Mouse (Mus musculus) kidney, adult 2 months (tissue): ENCODE results near the gene Atat1. TPM values are rescaled to one million over a fixed set of nuclear protein-coding genes. Genes with fewer than 3 reads are reported as not detected.
A peak's percentile ranks its signal among the peaks of the same experiment; 100 is the strongest.

ENCODE experiments used
- DNase-seq: peaks from one replicate; pipeline ENCODE4 v3.0.0; 2021
- H3K27ac ChIP-seq: fragments of 200-500 bp; 2 replicates; pipeline ENCODE4 v1.5.1; 2012; ENCODE audit warnings: low read depth, low read length, control low read depth, inconsistent platforms; ENCODE audit not compliant: insufficient read depth
- H3K27me3 ChIP-seq: fragments of 200-500 bp; replicated peaks from 2 replicates; pipeline ENCODE4 v1.6.1; 2012; ENCODE audit warnings: mild to moderate bottlenecking, moderate library complexity, low read length, inconsistent platforms; ENCODE audit not compliant: control insufficient read depth, insufficient read depth
- H3K36me3 ChIP-seq: fragments of 200-500 bp; 2 replicates; pipeline ENCODE4 v1.6.1; 2012; ENCODE audit warnings: mild to moderate bottlenecking, moderate library complexity, low read length, inconsistent platforms; ENCODE audit not compliant: control insufficient read depth, insufficient read depth
- H3K4me1 ChIP-seq: fragments of 200-500 bp; 2 replicates; pipeline ENCODE4 v1.6.1; 2011; ENCODE audit warnings: low read length; ENCODE audit not compliant: control insufficient read depth, insufficient read depth
- H3K4me3 ChIP-seq: fragments of 200-500 bp; 2 replicates; pipeline ENCODE4 v1.5.1; 2011; ENCODE audit warnings: mild to moderate bottlenecking, low read depth, low read length, control low read depth; ENCODE audit not compliant: insufficient read depth
- CTCF ChIP-seq: fragments of 200-500 bp; conservative IDR thresholded peaks from 2 replicates; pipeline ENCODE4 v1.5.1; 2011; ENCODE audit warnings: low read depth, mild to moderate bottlenecking, control low read depth, low read length, moderate library complexity, mixed read lengths; ENCODE audit not compliant: insufficient read depth, insufficient read length
- POLR2A ChIP-seq: fragments of 200-500 bp; IDR thresholded peaks from one replicate; pipeline ENCODE4 v1.6.1; 2011; ENCODE audit warnings: low read depth, low read length, control low read depth
- WGBS: fragments of 180-500 bp; shearing (Covaris S2); methylation state at CpG from one replicate; pipeline ENCODE4 v1.1.7; 2018; 5-methylcytosine and 5-hydroxymethylcytosine counted together
- polyA plus RNA-seq: library from polyadenylated mRNA; depleted of rRNA; stranded (reverse); fragments of >200 nt; gene quantifications from 2 replicates; pipeline ENCODE4 v1.2.3, GENCODE M21; 2012

Atat1 gene
- polyA plus RNA-seq, 1 experiment: 42.9 TPM

DNA sequence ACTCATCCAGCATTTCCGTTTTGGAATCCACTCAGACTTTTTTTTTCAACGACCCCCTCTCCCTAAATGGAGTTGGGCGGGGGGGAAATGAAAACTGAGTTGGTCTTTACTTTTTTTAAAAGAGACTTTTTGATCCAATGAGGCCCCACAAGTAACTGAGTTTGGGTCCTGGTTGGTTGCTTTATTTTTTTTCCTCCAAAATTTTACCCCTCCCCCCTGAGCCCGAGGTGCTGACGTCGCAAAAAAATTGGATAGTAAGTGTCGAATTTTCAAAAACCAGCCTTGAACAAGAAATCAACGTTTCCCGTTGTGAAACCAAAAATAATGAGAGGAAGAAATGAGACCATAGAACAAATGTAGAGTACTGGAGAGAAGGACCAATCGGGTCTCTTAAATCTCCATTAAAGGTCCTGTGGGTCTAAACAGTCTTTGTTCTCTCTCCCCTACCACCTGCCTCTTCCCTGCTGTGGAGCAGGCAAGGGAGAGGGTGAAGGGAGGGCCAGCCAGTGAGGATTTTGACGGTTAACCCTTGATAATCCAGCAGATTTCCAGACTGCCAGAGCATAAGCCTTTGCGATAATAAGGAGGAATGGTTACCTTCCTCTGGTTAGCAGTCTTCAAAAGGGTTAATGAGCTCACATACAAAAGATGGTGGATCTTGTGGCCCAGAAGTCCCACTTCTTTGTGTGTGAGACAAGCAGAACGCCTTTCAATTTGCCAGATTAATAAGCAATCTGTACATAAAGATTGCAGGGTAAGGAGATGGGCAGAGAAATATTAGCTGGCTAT, 7.8 kb upstream of the Atat1 start:
- peak overlapping the region; percentile 99 for H3K27ac ChIP-seq
- under 1% methylated on average over 13 of the region's 13 CpGs for WGBS
- peaks cover 25% of the 10 kb centered on the region; the same call in 1 of the 2 replicates for H3K4me1 ChIP-seq
- no peaks in the 10 kb centered on the region for H3K27me3 ChIP-seq
- peak; percentile 58 for DNase-seq
- peaks cover 11% of the 10 kb centered on the region for H3K36me3 ChIP-seq
- H3K4me3 ChIP-seq: peak overlapping the region; percentile 99
- TF ChIP-seq CTCF: no peak
- peak; percentile 71 for TF ChIP-seq POLR2A

DNA sequence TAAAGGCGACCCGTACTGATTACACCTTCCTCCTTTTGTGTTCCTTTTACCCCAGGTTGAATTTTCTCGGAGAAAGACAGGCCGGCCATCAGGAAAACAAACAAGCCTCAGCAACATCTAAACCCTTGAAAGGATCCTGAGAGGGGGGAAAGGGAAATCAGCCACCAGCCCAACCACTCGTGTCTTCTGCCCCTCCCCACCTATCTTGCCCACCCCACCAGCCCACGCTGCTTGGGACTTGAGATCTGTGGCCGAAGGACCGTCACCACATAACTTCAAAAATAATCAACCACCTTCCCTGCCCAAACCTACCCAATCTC, 7.2 kb upstream of the Atat1 start:
- Histone ChIP-seq H3K4me3 (peak overlapping the region; percentile 99), H3K27me3 (no peaks in the 10 kb centered on the region), H3K36me3 (peaks cover 11% of the 10 kb centered on the region), H3K4me1 (peaks cover 20% of the 10 kb centered on the region; the same call in 1 of the 2 replicates), H3K27ac (peak overlapping the region; percentile 99)
- under 1% methylated on average over 8 of the region's 8 CpGs for WGBS
- TF ChIP-seq POLR2A (no peak), CTCF (no peak)
- no peak for DNase-seq

DNA sequence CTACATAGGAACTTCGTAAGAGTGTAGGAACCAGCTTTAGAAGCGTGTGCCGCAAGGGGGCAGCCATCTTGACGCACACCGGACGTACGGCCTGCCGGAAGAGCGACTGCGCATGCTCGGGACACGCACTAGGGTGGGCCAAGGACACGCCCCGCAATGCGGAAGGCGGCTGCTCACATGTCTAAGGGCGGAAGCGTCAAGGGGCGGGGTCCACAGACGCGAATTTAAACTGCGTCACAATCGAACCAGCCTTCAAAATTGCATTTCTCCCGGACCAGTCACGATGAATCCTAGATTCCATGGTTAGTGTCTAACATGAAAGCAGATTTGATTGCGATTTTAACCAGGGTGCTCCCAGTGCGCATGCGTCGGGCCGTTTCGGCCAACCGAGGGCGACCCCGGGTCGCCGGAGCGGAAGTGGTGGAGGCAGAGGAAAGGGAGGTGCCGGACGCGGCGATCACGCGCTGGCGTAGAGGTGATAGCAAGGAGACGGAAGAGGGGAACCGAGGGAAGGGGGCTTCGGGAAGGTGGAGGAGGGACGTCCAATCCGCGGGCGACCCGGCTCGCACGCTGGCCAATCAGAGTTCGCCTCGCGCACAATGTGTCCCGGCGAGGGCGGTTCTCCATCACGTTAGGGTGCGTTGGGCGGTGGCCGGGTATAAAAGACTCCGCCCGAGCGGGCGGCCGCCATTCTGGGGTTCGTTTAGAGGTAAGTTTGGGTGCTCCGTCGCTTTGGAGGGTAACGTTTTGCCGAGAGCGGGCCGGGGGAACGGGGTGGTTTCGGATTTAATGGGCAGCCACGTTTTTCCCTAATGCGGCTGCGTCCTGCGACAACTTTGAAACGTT, 6.6 kb upstream of the Atat1 start, which contains the start of the genes Mrps18b and Ppp1r10:
TSS of gene Mrps18b (minus strand) at position 93 of the 846 bp plus-strand sequence.
TSS of gene Ppp1r10 (plus strand) at position 138 of the 846 bp plus-strand sequence.
- under 1% methylated on average over 83 of the region's 83 CpGs for WGBS
- DNase-seq: peak; percentile 100
- H3K4me3 ChIP-seq: peak within 1 kb of the TSS; percentile 99
- H3K36me3 ChIP-seq: peaks cover 11% of the 10 kb centered on the region
- TF ChIP-seq CTCF: peak; percentile 52
- peak; percentile 99 for TF ChIP-seq POLR2A
- peak within 1 kb of the TSS; percentile 99 for H3K27ac ChIP-seq
- H3K4me1 ChIP-seq: peaks cover 20% of the 10 kb centered on the region; the same call in 1 of the 2 replicates
- H3K27me3 ChIP-seq: no peaks in the 10 kb centered on the region

GRCm38 (mm10) chr17:35915538-35916296, 5.8 kb upstream of the Atat1 start:
- 1% methylated on average over 28 of the region's 28 CpGs for WGBS
- TF ChIP-seq POLR2A: no peak
- no peak for TF ChIP-seq CTCF
- DNase-seq: peak; percentile 75
- Histone ChIP-seq H3K27me3 (no peaks in the 10 kb centered on the region), H3K4me3 (peak overlapping the region; percentile 69), H3K4me1 (peaks cover 14% of the 10 kb centered on the region; the same call in 1 of the 2 replicates), H3K36me3 (peaks cover 11% of the 10 kb centered on the region), H3K27ac (peak overlapping the region; percentile 55)

DNA sequence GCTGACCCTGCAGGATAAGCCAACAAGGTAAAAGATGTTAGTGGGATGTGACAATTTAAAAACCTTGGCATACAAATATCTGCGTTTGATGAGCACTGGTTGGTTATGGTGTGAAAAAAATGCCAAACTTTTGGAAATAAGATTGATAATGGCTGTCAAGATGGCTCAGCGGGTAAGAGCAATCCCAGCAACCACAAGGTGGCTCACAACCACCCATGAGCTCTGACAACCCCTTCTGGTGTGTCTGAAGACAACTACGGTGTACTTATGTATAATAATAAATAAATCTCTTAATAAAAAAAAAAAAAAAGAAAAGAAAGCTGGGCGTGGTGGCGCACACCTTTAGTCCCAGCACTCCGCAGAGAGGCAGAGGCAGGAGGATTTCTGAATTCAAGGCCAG, 5.1 kb upstream of the Atat1 start:
- TF ChIP-seq POLR2A: no peak
- 0 out of 2 replicates have a peak, but pooled peaks have one; percentile 9 for TF ChIP-seq CTCF
- DNase-seq: no peak
- Histone ChIP-seq H3K36me3 (peaks cover 11% of the 10 kb centered on the region), H3K4me3 (no peak overlapping the region), H3K27me3 (no peaks in the 10 kb centered on the region), H3K4me1 (peaks cover 7% of the 10 kb centered on the region; the same call in 1 of the 2 replicates), H3K27ac (no peak overlapping the region)
- 80% methylated on average over 6 of the region's 6 CpGs for WGBS

- H3K4me3 ChIP-seq: peak overlapping the region; percentile 58
- no peak for TF ChIP-seq CTCF
- no peak for TF ChIP-seq POLR2A
- H3K27ac ChIP-seq: peak overlapping the region; percentile 14; the same call in 1 of the 2 replicates
- no peak for DNase-seq
- 13% methylated on average over 20 of the region's 20 CpGs for WGBS
- H3K36me3 ChIP-seq: no peaks in the 10 kb centered on the region
- no peaks in the 10 kb centered on the region for H3K27me3 ChIP-seq
- peaks cover under 1% of the 10 kb centered on the region; the same call in 1 of the 2 replicates for H3K4me1 ChIP-seq
These were observed 523 bp downstream of the Atat1 start for GRCm38 (mm10) chr17:35909186-35909918.
